Mouse (Mus musculus): Measurements from ENCODE around the gene Gm11037. TPM values are rescaled to one million over a fixed set of nuclear protein-coding genes. Genes with fewer than 3 reads are reported as not detected.
A peak's percentile ranks its signal among the peaks of the same experiment; 100 is the strongest.

Gm11037 gene
- polyA plus RNA-seq, 1 experiment from 2014 or later = not detected

- peaks cover 29% of the 10 kb centered on the region for H3K4me1 ChIP-seq
- 78% methylated on average over 10 of the region's 10 CpGs for WGBS
Observed at GRCm38 (mm10) chr2:131132111-131132888, 997 bp upstream of the Gm11037 start.

GRCm38 (mm10) chr2:131134381-131134780 is 1.1 kb downstream of the Gm11037 start:
- no peaks in the 10 kb centered on the region for H3K27me3 ChIP-seq
- WGBS = 75% methylated on average over 1 of the region's 1 CpGs
- peaks cover 53% of the 10 kb centered on the region for H3K36me3 ChIP-seq
- ATAC-seq (ENCODE audit: insufficient number of reproducible peaks, insufficient read depth, low FRiP score, low TSS enrichment) = no peak
- no peak overlapping the region for H3K4me2 ChIP-seq (replicated peaks)
- no peaks in the 10 kb centered on the region for H3K9me3 ChIP-seq
- H3K4me1 ChIP-seq = peaks cover 15% of the 10 kb centered on the region
- H3K4me3 ChIP-seq = no peak overlapping the region
- peak overlapping the region; percentile 51; the same call in 1 of the 2 replicates for H3K27ac ChIP-seq
- no peak overlapping the region for H3K9ac ChIP-seq

More at GRCm38 (mm10) chr2:131132111-131132888, 997 bp upstream of the Gm11037 start:
- no peak for ATAC-seq (ENCODE audit: insufficient number of reproducible peaks, insufficient read depth, low FRiP score, low TSS enrichment)
- Histone ChIP-seq H3K9me3 (no peaks in the 10 kb centered on the region), H3K27me3 (no peaks in the 10 kb centered on the region), H3K9ac (no peak overlapping the region), H3K27ac (no peak overlapping the region), H3K4me2 (replicated peaks) (no peak overlapping the region), H3K4me3 (no peak overlapping the region), H3K36me3 (peaks cover 33% of the 10 kb centered on the region)

GRCm38 (mm10) chr2:131134826-131135400 is 1.6 kb downstream of the Gm11037 start:
- Histone ChIP-seq H3K9me3 (no peaks in the 10 kb centered on the region), H3K27me3 (no peaks in the 10 kb centered on the region), H3K27ac (peak overlapping the region; percentile 51; the same call in 1 of the 2 replicates), H3K4me3 (no peak overlapping the region), H3K36me3 (peaks cover 58% of the 10 kb centered on the region), H3K4me2 (replicated peaks) (no peak overlapping the region), H3K4me1 (peaks cover 15% of the 10 kb centered on the region), H3K9ac (no peak overlapping the region)
- ATAC-seq (ENCODE audit: insufficient number of reproducible peaks, insufficient read depth, low FRiP score, low TSS enrichment) = no peak
- WGBS = 76% methylated on average over 8 of the region's 8 CpGs

- WGBS = 68% methylated on average over 11 of the region's 11 CpGs
- Histone ChIP-seq H3K27ac (no peak overlapping the region), H3K9ac (no peak overlapping the region), H3K36me3 (peaks cover 64% of the 10 kb centered on the region), H3K4me2 (replicated peaks) (no peak overlapping the region), H3K9me3 (no peaks in the 10 kb centered on the region), H3K4me3 (no peak overlapping the region), H3K27me3 (no peaks in the 10 kb centered on the region), H3K4me1 (peaks cover 15% of the 10 kb centered on the region)
- 0 out of 2 replicates have a peak, but pooled peaks have one; percentile 23 for ATAC-seq (ENCODE audit: insufficient number of reproducible peaks, insufficient read depth, low FRiP score, low TSS enrichment)
Observed at GRCm38 (mm10) chr2:131135521-131136139, 2.3 kb downstream of the Gm11037 start.

GRCm38 (mm10) chr2:131138296-131138695 is 5.0 kb downstream of the Gm11037 start:
- no peak overlapping the region for H3K4me3 ChIP-seq
- no peaks in the 10 kb centered on the region for H3K9me3 ChIP-seq
- H3K4me1 ChIP-seq = peaks cover 7% of the 10 kb centered on the region; the same call in 1 of the 2 replicates
- 80% methylated on average over 4 of the region's 4 CpGs for WGBS
- H3K36me3 ChIP-seq = peaks cover 86% of the 10 kb centered on the region
- no peaks in the 10 kb centered on the region for H3K27me3 ChIP-seq
- ATAC-seq (ENCODE audit: insufficient number of reproducible peaks, insufficient read depth, low FRiP score, low TSS enrichment) = no peak
- H3K27ac ChIP-seq = no peak overlapping the region
- no peak overlapping the region for H3K4me2 ChIP-seq (replicated peaks)
- H3K9ac ChIP-seq = no peak overlapping the region

GRCm38 (mm10) chr2:131138760-131139159 is 5.5 kb downstream of the Gm11037 start:
- H3K27ac ChIP-seq = no peak overlapping the region
- no peaks in the 10 kb centered on the region for H3K9me3 ChIP-seq
- no peak for ATAC-seq (ENCODE audit: insufficient number of reproducible peaks, insufficient read depth, low FRiP score, low TSS enrichment)
- no peak overlapping the region for H3K4me2 ChIP-seq (replicated peaks)
- peaks cover 91% of the 10 kb centered on the region for H3K36me3 ChIP-seq
- H3K4me3 ChIP-seq = no peak overlapping the region
- H3K27me3 ChIP-seq = no peaks in the 10 kb centered on the region
- no peak overlapping the region for H3K9ac ChIP-seq
- H3K4me1 ChIP-seq = peaks cover 7% of the 10 kb centered on the region; the same call in 1 of the 2 replicates
- WGBS = 94% methylated on average over 7 of the region's 7 CpGs

GRCm38 (mm10) chr2:131139287-131139686 is 6.0 kb downstream of the Gm11037 start:
- WGBS = 89% methylated on average over 5 of the region's 5 CpGs
- Histone ChIP-seq H3K36me3 (peaks cover 89% of the 10 kb centered on the region), H3K27ac (no peak overlapping the region), H3K4me2 (replicated peaks) (no peak overlapping the region), H3K4me1 (peaks cover 7% of the 10 kb centered on the region; the same call in 1 of the 2 replicates), H3K4me3 (no peak overlapping the region), H3K9ac (no peak overlapping the region), H3K27me3 (no peaks in the 10 kb centered on the region), H3K9me3 (no peaks in the 10 kb centered on the region)
- no peak for ATAC-seq (ENCODE audit: insufficient number of reproducible peaks, insufficient read depth, low FRiP score, low TSS enrichment)

- H3K27ac ChIP-seq = no peak overlapping the region
- H3K27me3 ChIP-seq = no peaks in the 10 kb centered on the region
- H3K4me3 ChIP-seq = no peak overlapping the region
- 42% methylated on average over 5 of the region's 5 CpGs for WGBS
- H3K9me3 ChIP-seq = no peaks in the 10 kb centered on the region
- H3K9ac ChIP-seq = no peak overlapping the region
- H3K36me3 ChIP-seq = peaks cover 89% of the 10 kb centered on the region
- no peak for ATAC-seq (ENCODE audit: insufficient number of reproducible peaks, insufficient read depth, low FRiP score, low TSS enrichment)
- no peak overlapping the region for H3K4me2 ChIP-seq (replicated peaks)
- peaks cover 3% of the 10 kb centered on the region; the same call in 1 of the 2 replicates for H3K4me1 ChIP-seq
Observed at GRCm38 (mm10) chr2:131139886-131140532, 6.7 kb downstream of the Gm11037 start.

GRCm38 (mm10) chr2:131140533-131140905 is 7.2 kb downstream of the Gm11037 start:
- 67% methylated on average over 5 of the region's 5 CpGs for WGBS
- Histone ChIP-seq H3K36me3 (peaks cover 90% of the 10 kb centered on the region), H3K9ac (no peak overlapping the region), H3K4me2 (replicated peaks) (no peak overlapping the region), H3K9me3 (no peaks in the 10 kb centered on the region), H3K27ac (no peak overlapping the region), H3K4me3 (no peak overlapping the region), H3K27me3 (no peaks in the 10 kb centered on the region), H3K4me1 (no peaks in the 10 kb centered on the region)
- ATAC-seq (ENCODE audit: insufficient number of reproducible peaks, insufficient read depth, low FRiP score, low TSS enrichment) = no peak

- Histone ChIP-seq H3K27ac (no peak overlapping the region), H3K9me3 (no peaks in the 10 kb centered on the region), H3K9ac (no peak overlapping the region), H3K4me1 (no peaks in the 10 kb centered on the region), H3K27me3 (no peaks in the 10 kb centered on the region), H3K4me2 (replicated peaks) (no peak overlapping the region), H3K36me3 (peaks cover 92% of the 10 kb centered on the region), H3K4me3 (no peak overlapping the region)
- WGBS = 81% methylated on average over 8 of the region's 8 CpGs
- ATAC-seq (ENCODE audit: insufficient number of reproducible peaks, insufficient read depth, low FRiP score, low TSS enrichment) = no peak
Observed at GRCm38 (mm10) chr2:131141336-131141986, 8.2 kb downstream of the Gm11037 start.

GRCm38 (mm10) chr2:131142592-131142991 is 9.3 kb downstream of the Gm11037 start:
- H3K36me3 ChIP-seq = peaks cover 93% of the 10 kb centered on the region
- no peak overlapping the region for H3K9ac ChIP-seq
- ATAC-seq (ENCODE audit: insufficient number of reproducible peaks, insufficient read depth, low FRiP score, low TSS enrichment) = peak; percentile 54
- no peak overlapping the region for H3K4me2 ChIP-seq (replicated peaks)
- H3K27me3 ChIP-seq = no peaks in the 10 kb centered on the region
- no peaks in the 10 kb centered on the region for H3K9me3 ChIP-seq
- H3K27ac ChIP-seq = no peak overlapping the region
- 30% methylated on average over 18 of the region's 18 CpGs for WGBS
- H3K4me1 ChIP-seq = no peaks in the 10 kb centered on the region
- no peak overlapping the region for H3K4me3 ChIP-seq

Measured in embryonic facial prominence, embryonic 12.5 days (tissue).